In genomic region chr1:166382626-166383025, GRCm38 (mm10) we compare ENCODE assay signal across 14 mouse cellular contexts.
"Had no signal": no experiment of that assay in that cellular context is flagged by ENCODE, and none has a peak within 500 bp of the region (broad histone marks: within the 10 kb centered on the region; RNA-seq: fewer than 3 reads in every experiment).

No protein-coding gene starts in this region.

- ATAC-seq: midbrain, embryonic 13.5 days had no signal

- H3K9me3 ChIP-seq: liver, embryonic 13.5 days; midbrain, embryonic 13.5 days; neural tube, embryonic 12.5 days had no signal

- DNase-seq: kidney, adult 18-20 months; kidney, adult 9 months; kidney, postnatal 14 days; kidney, postnatal 4 days; layer of hippocampus, postnatal 36 days; liver, embryonic 13.5 days; lung, adult 2 months; lung, postnatal 14 days; lung, postnatal 4 days; thymus, adult 18-20 months; thymus, postnatal 36 days had no signal

- H3K27me3 ChIP-seq: liver, embryonic 13.5 days; midbrain, embryonic 13.5 days; neural tube, embryonic 12.5 days had no signal

- H3K9ac ChIP-seq: liver, embryonic 13.5 days; neural tube, embryonic 12.5 days had no signal

- H3K4me3 ChIP-seq: left cerebral cortex, adult 2 months; liver, embryonic 13.5 days; midbrain, embryonic 13.5 days; neural tube, embryonic 12.5 days had no signal

- H3K4me2 ChIP-seq: liver, embryonic 13.5 days; midbrain, embryonic 13.5 days; neural tube, embryonic 12.5 days had no signal

- H3K27ac ChIP-seq: left cerebral cortex, adult 2 months; liver, embryonic 13.5 days; midbrain, embryonic 13.5 days; neural tube, embryonic 12.5 days had no signal
